Mouse (Mus musculus) ES-Bruce4 (cell line): ENCODE data around the gene Lax1.

Experiments
- CTCF ChIP-seq: IDR thresholded peaks from one replicate; pipeline ENCODE4 v1.8.1; 2011; ENCODE audit warnings: low read depth, low read length
- EP300 ChIP-seq: IDR thresholded peaks from 2 replicates; pipeline ENCODE4 v1.6.1; 2011; ENCODE audit warnings: low read depth, low read length; ENCODE audit not compliant: insufficient read depth
- POLR2A ChIP-seq: IDR thresholded peaks from one replicate; pipeline ENCODE4 v1.8.1; 2011; ENCODE audit warnings: low read length; ENCODE audit not compliant: insufficient read depth

- TF ChIP-seq CTCF (no peak), POLR2A (no peak), EP300 (no peak)
Measured at GRCm38 (mm10) chr1:133656811-133657210, 33.1 kb downstream of the Lax1 start.
